Mouse (Mus musculus): ENCODE results near the gene Hmga2.

DNA sequence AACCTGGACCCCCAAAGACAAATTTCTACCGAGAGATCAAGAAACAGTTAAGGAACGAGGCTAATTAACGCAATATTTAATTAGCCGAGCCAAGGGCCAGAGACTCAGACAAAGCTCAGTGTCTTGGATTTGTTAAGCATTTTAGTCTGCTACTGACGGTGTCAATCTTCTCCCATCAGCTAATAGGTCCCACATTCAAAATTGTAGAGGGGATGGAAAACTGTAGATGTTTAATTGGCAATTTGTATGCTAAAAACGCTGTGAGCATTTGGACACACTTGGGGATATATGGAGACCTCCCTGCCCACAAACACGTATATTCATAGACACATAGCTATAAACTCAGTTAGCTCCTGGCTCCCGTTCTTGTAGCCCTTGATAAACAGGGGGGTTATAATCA is 89.2 kb downstream of the Hmga2 start:
- TF ChIP-seq EP300 (IDR thresholded peaks at IDR 0.05; ENCODE audit: insufficient read depth, low read depth, low read length) (no peak), CTCF (IDR thresholded peaks at IDR 0.05; ENCODE audit: low read depth, low read length) (no peak), POLR2A (IDR thresholded peaks at IDR 0.05; ENCODE audit: insufficient read depth, low read length) (no peak)

Measured in ES-Bruce4 (cell line).